Comparison of ENCODE assay signal across 8 mouse cellular contexts in genomic region chr2:157340221-157340741, GRCm38 (mm10). TPM values are rescaled to one million over a fixed set of nuclear protein-coding genes. Genes with fewer than 3 reads are reported as not detected.
DNase-seq lines count a peak whose midpoint lies in the region; ATAC-seq lines count a peak whose summit lies in the region.

No protein-coding gene starts in this region.

- peak overlapping the region; percentile 25; the same call in 1 of the 2 replicates for H3K27ac ChIP-seq in embryonic facial prominence, embryonic 14.5 days (replicated peaks; ENCODE audit: low read depth, low read length)
- peak overlapping the region; percentile 91 for H3K27ac ChIP-seq in hindbrain, embryonic 12.5 days
- H3K27ac ChIP-seq in neural tube, embryonic 13.5 days (replicated peaks) = peak overlapping the region; percentile 84

- ATAC-seq in embryonic facial prominence, embryonic 14.5 days (ENCODE audit: low read depth) = peak; percentile 45; the same call in 1 of the 2 replicates
- peak; percentile 82 for ATAC-seq in hindbrain, embryonic 12.5 days (ENCODE audit: low FRiP score)
- ATAC-seq in neural tube, embryonic 13.5 days (ENCODE audit: low read depth) = peak; percentile 64

- H3K4me2 ChIP-seq in embryonic facial prominence, embryonic 14.5 days (ENCODE audit: low read depth, low read length) = no peak overlapping the region
- no peak overlapping the region for H3K4me2 ChIP-seq in hindbrain, embryonic 12.5 days (replicated peaks)
- no peak overlapping the region for H3K4me2 ChIP-seq in neural tube, embryonic 13.5 days

- peaks cover 5% of the 10 kb centered on the region; the same call in 1 of the 2 replicates for H3K4me1 ChIP-seq in embryonic facial prominence, embryonic 14.5 days (ENCODE audit: control insufficient read depth, insufficient read depth, low read length)
- H3K4me1 ChIP-seq in hindbrain, embryonic 12.5 days = peaks cover 39% of the 10 kb centered on the region
- H3K4me1 ChIP-seq in neural tube, embryonic 13.5 days (replicated peaks) = peaks cover 42% of the 10 kb centered on the region

- H3K9ac ChIP-seq in embryonic facial prominence, embryonic 14.5 days (ENCODE audit: low read depth, low read length) = no peak overlapping the region
- peak overlapping the region; percentile 47; the same call in 1 of the 2 replicates for H3K9ac ChIP-seq in hindbrain, embryonic 12.5 days
- peak overlapping the region; percentile 26; the same call in 1 of the 2 replicates for H3K9ac ChIP-seq in neural tube, embryonic 13.5 days

- peak; percentile 44 for DNase-seq in cerebellum, adult 11-12 months
- no peak for DNase-seq in cerebellum, postnatal 14 days
- peak; percentile 30 for DNase-seq in embryonic facial prominence, embryonic 14.5 days (ENCODE audit: low spot score)
- DNase-seq in left cerebral cortex, adult 18-20 months (ENCODE audit: low spot score in 2 of 2) = peak; percentile 27 to 47
- DNase-seq in ovary, postnatal 14 days (ENCODE audit: low spot score) = no peak
- DNase-seq in thymus, postnatal 4 days = no peak

- H3K9me3 ChIP-seq in embryonic facial prominence, embryonic 14.5 days (ENCODE audit: control insufficient read depth, low read length) = no peaks in the 10 kb centered on the region
- no peaks in the 10 kb centered on the region for H3K9me3 ChIP-seq in hindbrain, embryonic 12.5 days (replicated peaks)
- H3K9me3 ChIP-seq in neural tube, embryonic 13.5 days = no peaks in the 10 kb centered on the region

- no peaks in the 10 kb centered on the region for H3K36me3 ChIP-seq in embryonic facial prominence, embryonic 14.5 days (ENCODE audit: control insufficient read depth, insufficient read depth, low read length)
- H3K36me3 ChIP-seq in hindbrain, embryonic 12.5 days = no peaks in the 10 kb centered on the region
- H3K36me3 ChIP-seq in neural tube, embryonic 13.5 days = no peaks in the 10 kb centered on the region

- no peaks in the 10 kb centered on the region for H3K27me3 ChIP-seq in embryonic facial prominence, embryonic 14.5 days (replicated peaks; ENCODE audit: control insufficient read depth, insufficient read depth, low read length)
- no peaks in the 10 kb centered on the region for H3K27me3 ChIP-seq in hindbrain, embryonic 12.5 days
- H3K27me3 ChIP-seq in neural tube, embryonic 13.5 days = no peaks in the 10 kb centered on the region

- H3K4me3 ChIP-seq in embryonic facial prominence, embryonic 14.5 days (ENCODE audit: low read depth, low read length) = no peak overlapping the region
- no peak overlapping the region for H3K4me3 ChIP-seq in hindbrain, embryonic 12.5 days
- no peak overlapping the region for H3K4me3 ChIP-seq in neural tube, embryonic 13.5 days

- 40% methylated on average over 7 of the region's 7 CpGs for WGBS in embryonic facial prominence, embryonic 14.5 days
- 13% methylated on average over 7 of the region's 7 CpGs for WGBS in hindbrain, embryonic 12.5 days
- 17% methylated on average over 7 of the region's 7 CpGs for WGBS in neural tube, embryonic 13.5 days

RNA-seq across cellular contexts. Expression of gene Ghrh, which starts 7.0 kb away (rescaled TPM):
- polyA plus RNA-seq in embryonic facial prominence, embryonic 14.5 days (2014; fragmentation: Nextera tagmentation; extraction: Ambion mirVana) = 0.51 TPM in 1 of 2 replicates, not detected in the other
- polyA plus RNA-seq in hindbrain, embryonic 12.5 days (2016; fragmentation: Nextera tagmentation; extraction: Ambion mirVana) = 0.46 and 2.8 TPM in 2 replicates
- not detected for total RNA-seq in left cerebral cortex, adult 18-20 months (2021)
- polyA plus RNA-seq in neural tube, embryonic 13.5 days (2015; fragmentation: Nextera tagmentation; extraction: Ambion mirVana) = 0.57 and 0.68 TPM in 2 replicates

RNA-seq across cellular contexts. Expression of gene Manbal, which starts 27.1 kb away (rescaled TPM):
- polyA plus RNA-seq in embryonic facial prominence, embryonic 14.5 days (2014; fragmentation: Nextera tagmentation; extraction: Ambion mirVana) = 39.7 and 43.3 TPM in 2 replicates
- polyA plus RNA-seq in hindbrain, embryonic 12.5 days (2016; fragmentation: Nextera tagmentation; extraction: Ambion mirVana) = 72.4 and 73.9 TPM in 2 replicates
- 10 to 100 TPM; 54.6 to 56.6 TPM for total RNA-seq in left cerebral cortex, adult 18-20 months (2021)
- 77.6 and 89.9 TPM in 2 replicates for polyA plus RNA-seq in neural tube, embryonic 13.5 days (2015; fragmentation: Nextera tagmentation; extraction: Ambion mirVana)

Comparison
In these comparisons a context has a peak if more than half of its experiments do, and no peak if none do; other contexts are left out.
1. DNase-seq: peak in cerebellum, adult 11-12 months (single experiment), embryonic facial prominence, embryonic 14.5 days (single experiment) and left cerebral cortex, adult 18-20 months (2 of 2); none in cerebellum, postnatal 14 days (0 of 2), ovary, postnatal 14 days (single experiment) and thymus, postnatal 4 days (single experiment).
2. H3K27ac ChIP-seq: peak in every context shown above with its lines; median percentile 91 in hindbrain, embryonic 12.5 days; 84 in neural tube, embryonic 13.5 days; 25 in embryonic facial prominence, embryonic 14.5 days.
3. Peak in every context shown above with its lines, with median percentiles within 50 percentile points of each other: ATAC-seq.